Mouse (Mus musculus): Measurements from ENCODE around the gene Zfp444.

Zfp444 gene

GRCm38 (mm10) chr7:6172006-6172649 lies at the start of gene Zfp444:
Gene Zfp444, plus strand, starts transcription at chr7:6172226.
- peak; percentile 90 for DNase-seq (ENCODE audit: low read depth, low spot score)

GRCm38 (mm10) chr7:6126690-6127448 lies 45.2 kb upstream of the Zfp444 start:
- DNase-seq (ENCODE audit: low read depth, low spot score) = peak; percentile 81

GRCm38 (mm10) chr7:6130346-6130745 lies 41.7 kb upstream of the Zfp444 start:
- DNase-seq (ENCODE audit: low read depth, low spot score) = no peak

GRCm38 (mm10) chr7:6132646-6133045 lies 39.4 kb upstream of the Zfp444 start:
- no peak for DNase-seq (ENCODE audit: low read depth, low spot score)

- no peak for DNase-seq (ENCODE audit: low read depth, low spot score)
Measured at GRCm38 (mm10) chr7:6136497-6136896, 35.5 kb upstream of the Zfp444 start.

DNA sequence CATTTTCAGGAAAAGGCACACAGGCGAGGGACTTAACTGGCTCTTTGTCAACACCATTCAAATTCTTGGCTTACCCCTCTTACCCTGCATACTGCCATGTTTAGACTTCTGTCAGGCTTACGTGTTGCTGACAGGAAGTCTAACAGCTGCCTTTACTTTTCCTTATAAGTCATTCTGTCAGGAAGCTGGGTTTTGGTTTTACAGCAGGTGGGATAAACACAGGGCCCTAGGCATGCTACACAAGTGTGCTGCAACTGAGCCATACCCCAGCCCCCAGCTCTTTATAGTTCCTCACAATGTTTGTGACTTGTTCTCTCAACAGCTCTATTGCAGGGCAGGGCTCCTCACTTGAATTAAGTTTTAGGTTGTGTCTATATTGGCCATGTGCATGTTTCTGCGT lies 32.7 kb upstream of the Zfp444 start:
- DNase-seq (ENCODE audit: low read depth, low spot score) = no peak

GRCm38 (mm10) chr7:6143991-6144531 lies 28.0 kb upstream of the Zfp444 start:
- DNase-seq (ENCODE audit: low read depth, low spot score) = no peak

DNA sequence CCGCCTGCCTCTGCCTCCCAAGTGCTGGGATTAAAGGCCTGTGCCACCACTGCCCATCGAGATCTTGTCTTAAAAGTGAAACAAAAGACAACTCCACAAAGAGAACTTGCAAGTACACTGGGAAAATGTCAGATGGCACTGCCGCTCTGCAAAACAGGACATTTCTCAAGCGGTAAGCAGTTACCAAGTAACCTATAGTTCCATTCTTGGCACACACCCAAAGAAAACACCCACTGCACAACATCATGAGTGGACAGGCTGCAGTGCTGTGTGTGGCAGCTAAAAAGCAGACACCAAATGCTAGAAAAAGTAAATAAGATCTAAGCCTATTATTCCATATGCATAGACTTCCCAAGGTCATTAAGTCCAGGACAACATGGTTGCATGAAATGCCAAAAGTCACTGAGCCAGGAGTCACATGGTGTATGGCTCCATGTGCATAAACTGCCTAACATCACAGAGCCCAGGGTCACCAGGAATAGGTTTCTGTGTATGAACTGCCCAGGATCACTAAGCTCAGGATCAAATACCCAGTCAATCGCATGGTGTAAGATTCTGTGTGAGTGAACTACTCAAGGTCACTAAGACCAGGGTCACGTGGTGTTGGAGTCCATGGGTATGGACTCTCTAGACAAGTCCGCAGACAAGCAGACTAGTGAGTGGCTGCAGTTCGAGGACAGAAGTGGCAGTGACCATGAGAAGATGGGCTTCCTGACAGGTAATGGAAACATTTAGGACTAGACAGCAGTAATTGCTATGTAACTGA lies 26.4 kb upstream of the Zfp444 start:
- no peak for DNase-seq (ENCODE audit: low read depth, low spot score)

DNA sequence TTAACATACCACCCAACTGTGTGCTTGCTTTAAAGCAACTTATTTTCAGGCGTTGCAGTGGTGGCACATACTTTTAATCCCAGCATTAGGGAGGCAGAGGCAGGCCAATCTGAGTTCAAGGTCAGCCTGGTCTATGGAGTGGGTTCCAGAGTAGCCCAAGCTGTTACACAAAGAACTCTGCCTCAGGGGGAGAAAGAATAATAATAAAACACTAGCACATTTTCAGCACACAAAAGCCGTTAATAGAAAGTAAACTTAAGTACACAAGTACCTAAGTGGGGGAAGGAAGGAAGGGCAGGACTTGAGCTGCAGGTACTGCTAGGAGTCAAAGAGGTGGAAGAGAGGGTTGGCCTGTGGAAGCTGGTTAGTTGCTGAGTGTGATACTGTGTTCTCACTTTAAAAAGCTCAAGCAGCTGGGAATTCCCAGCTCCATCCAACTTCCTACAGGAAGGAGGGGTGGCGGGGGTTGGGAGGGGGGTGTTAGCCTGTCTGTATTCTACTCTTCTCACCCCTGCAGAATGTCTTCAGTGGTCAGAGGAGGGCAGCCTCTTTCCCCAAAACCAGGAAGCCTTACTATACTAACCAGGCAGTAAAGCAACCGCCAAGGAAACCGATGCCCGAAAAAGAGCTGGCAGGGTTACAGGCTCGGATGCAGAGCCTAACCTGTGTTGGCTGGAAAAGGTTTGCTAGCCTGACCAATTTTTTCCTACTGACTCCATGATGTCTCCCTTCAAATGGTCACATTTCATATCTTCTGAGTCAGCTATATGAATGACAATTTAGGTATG lies 25.6 kb upstream of the Zfp444 start:
- DNase-seq (ENCODE audit: low read depth, low spot score) = no peak

DNA sequence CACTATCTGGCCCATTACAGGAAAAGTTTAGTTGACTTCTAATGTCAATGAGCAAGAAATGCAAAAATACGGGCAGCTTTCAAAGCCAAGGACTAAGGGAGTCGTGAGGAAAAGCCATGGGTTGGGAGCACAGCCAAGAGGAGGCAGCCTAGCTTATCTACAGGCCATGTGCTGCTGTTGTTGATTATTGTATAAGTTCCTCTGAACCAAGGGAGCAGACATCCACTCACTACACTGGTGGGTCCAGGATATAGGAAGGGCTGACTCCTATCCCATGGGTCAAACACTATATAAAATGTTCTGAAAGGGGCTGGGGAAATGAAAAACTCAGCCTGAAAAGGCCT lies 25.1 kb upstream of the Zfp444 start:
- DNase-seq (ENCODE audit: low read depth, low spot score) = no peak

DNA sequence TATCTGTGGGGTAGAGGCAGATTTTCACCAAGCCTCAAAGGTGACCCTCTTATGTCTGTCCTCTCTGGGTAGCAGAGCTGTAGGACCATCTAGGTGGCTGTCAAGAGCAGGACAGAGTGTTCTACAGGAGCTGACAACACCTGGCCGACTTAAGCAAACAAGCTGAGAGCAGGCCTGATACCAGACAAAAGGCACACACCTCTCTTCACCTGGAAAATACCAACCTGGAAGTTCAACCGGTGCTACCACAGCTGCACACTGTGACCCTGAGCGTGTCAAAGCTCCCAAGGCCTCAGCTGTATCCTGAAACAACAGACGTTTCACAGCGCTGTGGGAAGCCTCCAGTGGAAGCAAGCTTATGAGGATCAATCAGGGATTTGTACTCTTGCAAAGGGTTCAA lies 24.3 kb upstream of the Zfp444 start:
- DNase-seq (ENCODE audit: low read depth, low spot score) = no peak

DNA sequence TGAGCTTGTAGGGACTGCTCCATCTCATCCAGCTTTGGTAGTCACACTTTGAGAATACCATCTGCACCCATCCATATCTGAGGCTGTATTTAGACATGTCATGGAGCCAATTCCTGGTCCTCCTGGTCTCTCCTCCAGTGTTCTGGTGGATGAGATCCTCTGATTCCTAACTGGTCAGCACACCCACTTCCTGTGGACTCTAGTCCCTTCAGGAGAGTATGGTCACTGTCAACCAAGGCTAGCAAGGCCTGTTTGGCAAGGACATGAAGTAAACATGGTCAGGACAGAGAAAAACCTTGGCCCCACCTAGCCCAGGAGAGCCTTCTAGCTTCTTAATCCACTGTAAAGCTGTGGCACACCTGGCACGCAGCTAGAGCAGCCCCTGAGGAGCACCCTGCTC lies 20.8 kb upstream of the Zfp444 start:
- DNase-seq (ENCODE audit: low read depth, low spot score) = no peak

DNA sequence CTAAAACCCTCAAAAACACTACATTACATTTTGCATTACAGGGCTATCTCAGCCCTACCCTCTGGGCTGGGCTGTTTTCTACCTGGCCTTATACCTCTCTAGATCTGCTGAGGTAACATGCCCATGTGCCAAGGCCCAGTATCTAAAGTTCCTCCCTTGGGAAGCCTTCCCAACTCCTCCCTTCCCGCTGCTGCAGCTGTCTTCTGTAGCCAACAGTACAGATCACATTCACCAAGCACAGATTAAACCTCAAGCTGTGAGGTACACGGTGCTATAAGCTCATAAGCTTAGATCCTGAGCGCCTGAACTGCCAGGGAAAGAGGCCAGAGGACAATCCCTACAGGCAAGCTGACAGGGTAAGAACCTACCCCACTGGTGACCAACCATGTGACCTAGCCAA lies 20.0 kb upstream of the Zfp444 start:
- DNase-seq (ENCODE audit: low read depth, low spot score) = peak; percentile 86

DNA sequence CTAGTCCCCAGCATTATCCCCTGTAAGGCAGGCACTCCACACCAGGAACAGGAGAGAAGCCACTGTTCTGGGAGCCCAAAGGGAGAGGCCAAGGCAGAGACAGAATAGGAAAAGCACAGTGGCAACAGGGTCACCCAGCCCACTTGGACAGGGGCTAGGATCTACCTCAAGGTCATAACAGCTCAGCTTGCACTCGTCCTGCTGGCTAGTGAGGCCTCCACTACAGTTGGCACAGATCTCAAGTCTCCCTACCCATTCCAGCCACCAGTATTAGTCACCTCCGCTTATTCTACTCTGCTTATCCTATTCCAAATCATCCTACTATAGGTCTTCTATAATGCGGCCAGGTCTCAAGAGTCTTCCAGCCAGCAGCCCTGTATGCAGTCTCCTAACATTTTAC lies 18.9 kb upstream of the Zfp444 start:
- no peak for DNase-seq (ENCODE audit: low read depth, low spot score)

DNA sequence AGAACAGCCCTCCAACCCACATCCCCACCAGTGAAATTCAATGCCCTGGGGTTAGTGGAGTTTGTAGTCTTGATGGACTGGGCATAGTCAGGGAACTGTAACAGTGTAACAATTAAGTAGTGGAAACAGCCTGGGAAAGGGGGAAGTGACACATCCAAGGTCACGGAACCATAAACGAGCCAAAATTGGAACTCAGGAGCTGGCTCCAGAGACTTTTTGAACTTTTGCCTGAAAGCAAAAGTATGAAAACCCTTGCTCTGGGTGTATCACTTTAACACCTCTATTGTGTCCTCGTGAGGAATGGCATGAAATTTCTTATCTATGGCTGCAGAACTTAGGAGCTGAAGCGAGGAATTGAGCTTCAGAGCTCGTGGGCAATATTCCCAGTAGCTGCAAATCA lies 17.9 kb upstream of the Zfp444 start:
- no peak for DNase-seq (ENCODE audit: low read depth, low spot score)

DNA sequence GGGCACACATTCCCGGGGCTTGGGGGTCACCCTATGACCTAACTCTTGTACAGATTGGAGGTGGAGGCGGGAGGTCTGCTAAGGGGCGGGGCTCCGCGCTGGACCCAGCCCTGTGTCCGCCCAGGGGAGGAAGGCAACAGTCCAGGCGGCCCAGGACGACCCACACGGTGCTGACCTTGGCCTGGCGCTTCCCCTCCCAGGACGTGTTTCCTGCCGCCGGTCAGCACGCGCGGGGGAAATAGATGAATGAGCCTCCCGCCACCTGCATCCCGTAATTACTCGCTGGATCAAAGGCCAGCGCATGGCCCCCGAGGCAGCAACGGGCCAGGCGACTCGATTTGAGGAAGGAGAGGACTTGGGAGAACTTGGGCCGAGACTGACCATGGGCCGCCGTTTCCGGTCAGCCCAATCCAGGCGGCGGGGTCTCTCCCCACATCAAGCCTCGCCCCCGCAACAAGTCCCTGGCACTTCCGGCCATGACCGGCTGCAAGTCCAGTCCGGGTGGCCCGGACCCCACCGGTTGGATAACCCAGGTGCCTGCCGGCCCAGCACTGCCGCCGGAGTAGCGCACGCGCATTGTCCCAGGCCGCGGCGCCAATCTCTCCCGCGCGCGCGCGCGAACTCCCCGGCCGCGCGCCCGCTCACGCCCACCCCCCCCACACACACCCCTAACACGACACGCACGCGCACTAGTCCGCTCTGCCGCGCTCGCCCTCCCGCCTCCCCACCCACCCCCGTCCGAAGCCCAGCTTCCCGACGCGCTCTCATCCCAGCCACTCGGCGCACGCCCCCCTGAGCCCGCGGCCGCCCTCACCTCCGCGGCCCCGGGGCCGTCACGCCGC lies 16.8 kb upstream of the Zfp444 start:
- peak; percentile 86 for DNase-seq (ENCODE audit: low read depth, low spot score)

- peak; percentile 98 for DNase-seq (ENCODE audit: low read depth, low spot score)
Measured at GRCm38 (mm10) chr7:6155901-6156411, 16.1 kb upstream of the Zfp444 start, which contains the start of gene Zfp787. Gene Zfp787, minus strand, starts transcription at chr7:6155997.

- DNase-seq (ENCODE audit: low read depth, low spot score) = no peak
Measured at GRCm38 (mm10) chr7:6156901-6157472, 15.0 kb upstream of the Zfp444 start.

DNA sequence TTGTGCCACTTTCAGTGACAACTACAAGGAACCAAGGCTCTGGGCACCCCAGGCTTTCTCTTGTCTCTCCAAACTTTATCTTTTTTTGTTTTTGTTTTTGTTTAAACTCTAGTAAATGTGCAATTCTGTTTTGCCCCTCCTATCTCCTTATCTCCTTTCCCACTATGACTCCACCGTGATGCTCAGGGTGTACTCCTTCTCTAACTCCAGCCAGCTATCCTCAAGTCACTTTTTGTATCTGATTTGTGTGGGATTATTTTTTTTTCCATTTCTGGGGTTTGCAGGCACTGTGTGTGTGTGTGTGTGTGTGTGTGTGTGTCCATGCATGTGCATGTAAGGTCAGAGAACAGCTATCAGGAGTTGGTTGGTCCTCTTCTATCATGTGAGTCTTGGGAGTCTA lies 14.5 kb upstream of the Zfp444 start:
- DNase-seq (ENCODE audit: low read depth, low spot score) = no peak

- DNase-seq (ENCODE audit: low read depth, low spot score) = no peak
Measured at GRCm38 (mm10) chr7:6159604-6160003, 12.4 kb upstream of the Zfp444 start.

Measured in skeletal muscle tissue, adult 2 months (tissue).